Mouse (Mus musculus) layer of hippocampus, postnatal 36 days (tissue): Measurements from ENCODE around the gene Tmem132b. TPM values are rescaled to one million over a fixed set of nuclear protein-coding genes. Genes with fewer than 3 reads are reported as not detected.
A peak's percentile ranks its signal among the peaks of the same experiment; 100 is the strongest.

Experiments used
- DNase-seq, 2 experiments: peaks; one replicate each; pipeline ENCODE4 v3.0.0; 2022
- total RNA-seq, 2 experiments: library from RNA; stranded (reverse); gene quantifications; 2 replicates each; pipeline ENCODE4 v1.2.3; 2021

Gene Tmem132b
- total RNA-seq, 2 experiments from 2014 or later: 114 to 131 TPM

GRCm38 (mm10) chr5:125583298-125583697, 51.7 kb downstream of the Tmem132b start:
- no peak for DNase-seq

GRCm38 (mm10) chr5:125583836-125584235, 52.3 kb downstream of the Tmem132b start:
- DNase-seq: peak; percentile 62 to 63

- DNase-seq: no peak
Observed at GRCm38 (mm10) chr5:125585211-125585610, 53.6 kb downstream of the Tmem132b start.

DNA sequence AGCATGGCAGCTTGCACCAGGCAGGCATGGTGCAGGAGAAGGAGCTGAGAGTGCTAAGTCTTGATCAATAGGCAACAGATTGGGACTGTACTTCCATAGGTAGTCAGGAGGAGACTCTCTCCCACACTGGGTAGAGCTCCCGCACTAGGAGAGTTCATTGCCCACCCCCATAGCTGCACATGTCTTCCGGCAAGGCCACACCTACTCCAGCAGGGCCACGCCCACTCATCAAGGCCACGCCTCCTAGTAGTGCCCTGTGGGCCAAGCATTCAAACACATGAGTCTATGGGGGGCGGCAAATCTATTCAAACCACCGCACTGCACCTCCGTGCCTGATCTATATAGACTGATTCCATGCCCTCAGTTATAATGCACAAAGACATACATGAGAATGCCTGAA, 56.6 kb downstream of the Tmem132b start:
- no peak for DNase-seq

GRCm38 (mm10) chr5:125588876-125589667, 57.5 kb downstream of the Tmem132b start:
- peak in 1 of 2 experiments; percentile 40 for DNase-seq

- no peak for DNase-seq
Observed at GRCm38 (mm10) chr5:125598056-125598455, 66.5 kb downstream of the Tmem132b start.

GRCm38 (mm10) chr5:125607146-125607545, 75.6 kb downstream of the Tmem132b start:
- no peak for DNase-seq

- no peak for DNase-seq
Observed at GRCm38 (mm10) chr5:125609968-125610367, 78.4 kb downstream of the Tmem132b start.

- no peak for DNase-seq
Observed at GRCm38 (mm10) chr5:125612460-125612859, 80.9 kb downstream of the Tmem132b start.

- no peak for DNase-seq
Observed at GRCm38 (mm10) chr5:125613136-125613535, 81.6 kb downstream of the Tmem132b start.

DNA sequence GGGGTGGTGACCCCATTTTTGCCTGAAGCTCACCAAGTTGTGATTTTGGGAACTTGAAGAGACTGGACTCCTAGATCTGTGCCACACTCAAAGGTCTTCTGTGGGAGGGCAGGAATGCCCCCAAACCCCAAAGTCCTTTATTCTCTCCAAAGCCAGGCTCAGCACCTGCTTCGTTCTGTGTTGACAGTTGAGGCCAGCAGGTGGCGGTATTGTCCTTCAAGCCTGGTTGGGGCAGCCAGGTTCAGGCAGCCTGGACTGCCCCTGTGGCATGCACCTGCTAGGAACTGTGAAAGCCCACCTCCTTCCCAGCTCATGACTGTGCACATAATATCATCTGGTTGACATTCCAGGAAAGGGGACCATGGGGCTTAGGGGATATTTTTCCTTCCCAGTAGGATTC, 82.8 kb downstream of the Tmem132b start:
- DNase-seq: no peak

- DNase-seq: no peak
Observed at GRCm38 (mm10) chr5:125617050-125617449, 85.5 kb downstream of the Tmem132b start.

DNA sequence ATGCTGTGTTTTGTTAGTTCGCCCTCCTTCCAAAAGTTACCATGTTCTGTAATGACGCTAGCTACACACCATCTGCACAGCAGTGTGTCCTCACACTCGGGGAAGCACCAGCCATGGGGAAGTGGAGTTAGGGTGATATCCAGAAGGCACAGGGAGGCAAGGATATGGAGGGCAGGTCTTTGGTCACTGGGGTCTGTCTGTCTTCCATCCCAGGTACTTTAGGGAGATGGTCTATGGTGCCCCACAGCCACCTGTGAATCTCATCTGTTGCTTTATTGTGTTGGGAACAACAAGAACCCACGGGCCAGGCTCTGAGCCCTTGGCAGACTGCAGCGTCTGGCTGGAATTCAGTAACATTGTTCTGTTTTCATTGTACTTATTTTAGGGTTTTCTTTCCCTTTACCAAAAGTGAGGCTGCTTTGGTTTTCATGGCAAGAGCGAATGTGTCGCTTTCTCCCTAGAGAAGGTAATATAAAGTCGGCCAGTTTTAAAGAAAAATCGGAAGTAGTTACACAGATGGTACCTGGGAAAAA, 96.3 kb downstream of the Tmem132b start:
- DNase-seq: peak; percentile 75 to 77

DNA sequence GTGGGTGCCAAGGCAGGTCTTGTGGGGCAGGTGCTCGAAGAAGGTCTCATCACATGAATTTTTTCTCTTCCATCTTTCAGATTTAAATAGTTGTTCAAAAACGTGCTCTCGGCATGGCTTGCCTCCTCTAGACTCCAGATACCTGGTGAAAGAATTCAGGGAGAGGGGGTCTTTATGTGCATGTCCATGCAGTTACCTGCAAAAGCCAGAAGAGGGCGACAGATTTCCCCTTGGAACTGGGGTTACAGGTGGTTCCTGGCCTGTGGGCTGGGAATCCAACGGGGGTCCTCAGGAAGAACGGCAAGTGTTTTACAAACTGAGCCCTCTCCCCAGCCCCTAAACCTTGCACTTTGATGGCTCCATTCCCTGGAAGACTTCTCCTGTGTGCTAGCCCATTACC, 103.1 kb downstream of the Tmem132b start:
- no peak for DNase-seq

GRCm38 (mm10) chr5:125640966-125641365, 109.4 kb downstream of the Tmem132b start:
- DNase-seq: no peak

DNA sequence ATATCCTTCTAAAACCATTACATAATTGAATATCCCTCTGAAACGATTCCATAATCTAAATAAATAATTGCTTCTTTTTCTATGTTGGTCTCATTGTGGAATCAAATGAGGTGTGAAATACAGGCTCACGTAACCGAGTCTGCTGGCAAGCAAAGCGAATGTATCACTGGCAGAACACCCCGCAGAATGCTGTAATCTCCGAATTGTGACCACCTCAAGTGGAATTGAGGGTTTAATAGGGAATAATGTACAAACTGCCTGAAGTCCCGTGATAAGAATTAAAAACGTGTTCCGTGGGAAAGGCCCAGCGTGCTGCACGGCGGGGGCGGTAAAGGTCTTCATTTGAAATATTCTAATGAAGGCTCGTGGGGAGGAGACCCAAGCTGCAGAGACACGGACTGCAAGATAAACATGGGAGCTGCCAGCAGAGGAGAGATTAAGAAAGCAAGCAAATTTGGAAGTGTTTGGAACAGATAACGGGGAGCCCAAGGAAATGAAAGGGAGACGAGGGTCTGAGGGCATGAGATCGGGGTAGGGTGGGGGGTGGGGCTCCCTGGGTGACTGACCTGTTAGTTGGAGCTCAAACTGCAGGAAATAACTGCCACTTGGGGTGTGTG, 110.1 kb downstream of the Tmem132b start:
- DNase-seq: no peak

- DNase-seq: no peak
Observed at GRCm38 (mm10) chr5:125648236-125648635, 116.7 kb downstream of the Tmem132b start.

GRCm38 (mm10) chr5:125649982-125650381, 118.4 kb downstream of the Tmem132b start:
- DNase-seq: no peak

DNA sequence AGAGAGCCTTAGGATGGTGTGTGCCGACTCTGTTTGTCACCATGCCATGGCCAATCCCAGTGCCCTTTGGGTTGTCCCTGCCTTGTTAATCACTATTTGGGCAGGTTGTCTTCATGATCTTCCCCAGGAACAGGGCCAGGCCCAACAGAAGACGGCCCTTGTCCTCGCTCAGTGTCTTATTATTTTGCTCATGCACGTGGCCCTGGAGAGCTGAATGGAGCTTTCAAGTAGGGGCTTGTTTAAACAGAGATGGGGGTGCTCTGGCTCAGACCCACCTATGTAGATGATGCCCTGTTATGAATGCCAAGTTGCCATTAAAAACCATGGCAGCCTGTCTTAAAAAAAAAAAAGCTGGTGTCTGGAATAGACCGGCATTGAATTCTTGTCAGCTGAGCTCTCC, 126.5 kb downstream of the Tmem132b start:
- peak in 1 of 2 experiments; percentile 47 for DNase-seq

- no peak for DNase-seq
Observed at GRCm38 (mm10) chr5:125658959-125659749, 127.6 kb downstream of the Tmem132b start.

DNA sequence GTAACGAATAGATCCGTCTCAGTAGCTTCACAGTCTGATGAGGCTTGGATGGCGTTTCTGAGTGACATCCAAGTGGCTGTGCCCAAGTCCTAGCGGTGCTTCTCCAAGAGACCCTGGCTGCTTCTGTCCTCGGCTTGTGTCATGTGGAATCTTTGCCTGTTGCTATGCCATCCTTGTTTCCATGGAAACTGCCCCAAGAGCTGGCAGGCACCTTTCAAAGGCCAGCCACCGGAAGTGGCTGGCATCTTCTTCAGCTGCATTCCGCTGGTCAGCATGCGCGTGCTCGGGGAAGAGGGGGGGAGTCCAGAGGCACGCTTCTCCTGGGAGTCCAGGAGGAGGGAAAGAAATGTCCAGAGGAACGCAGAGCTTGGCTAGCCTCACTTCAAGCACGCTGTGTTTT, 144.0 kb downstream of the Tmem132b start:
- DNase-seq: peak; percentile 59 to 73

DNA sequence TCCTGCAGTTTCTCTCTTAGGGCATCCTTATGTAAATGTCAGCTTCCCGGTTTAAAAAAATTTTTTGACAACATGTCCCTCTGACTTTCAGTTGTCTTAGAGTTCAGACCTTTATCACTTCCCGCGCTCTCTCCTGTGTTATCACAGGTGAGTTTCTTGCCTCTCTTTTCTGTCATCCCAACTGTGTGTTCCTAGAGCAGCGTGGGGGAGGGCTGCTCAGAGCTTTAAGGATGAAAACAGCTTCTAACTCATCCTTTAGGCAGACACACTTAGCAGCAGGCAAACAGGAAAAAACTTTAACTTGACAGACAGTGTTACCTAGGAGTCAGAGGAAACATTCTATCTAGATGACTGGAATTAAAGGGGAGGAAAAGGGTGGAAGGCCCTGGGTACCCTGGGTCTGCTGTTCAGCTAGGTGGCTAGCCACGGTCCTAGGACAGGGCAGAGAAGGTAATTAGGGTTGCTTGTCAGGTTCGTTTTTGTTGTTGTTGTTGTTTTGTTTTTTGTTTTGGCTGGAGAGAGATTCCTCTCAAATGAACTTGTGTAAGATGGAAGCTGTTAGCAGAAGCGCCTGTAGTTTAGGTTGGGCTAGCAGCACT, 144.6 kb downstream of the Tmem132b start:
- no peak for DNase-seq
